Mouse (Mus musculus): ENCODE results near the gene Elp4.
A peak's percentile ranks its signal among the peaks of the same experiment; 100 is the strongest.

Elp4 gene

GRCm38 (mm10) chr2:105903896-105904756, at the start of gene Elp4, which contains the start of gene Immp1l:
Gene Elp4 (minus strand): TSS chr2:105904564.
Gene Immp1l (plus strand): TSS chr2:105904638.
- DNase-seq = peak; percentile 98

- DNase-seq = no peak
Measured at GRCm38 (mm10) chr2:105953862-105954261, 49.5 kb upstream of the Elp4 start.

- DNase-seq = no peak
Measured at GRCm38 (mm10) chr2:105951350-105951940, 47.1 kb upstream of the Elp4 start.

GRCm38 (mm10) chr2:105950131-105950530, 45.8 kb upstream of the Elp4 start:
- no peak for DNase-seq

GRCm38 (mm10) chr2:105917623-105918346, 13.4 kb upstream of the Elp4 start:
- DNase-seq = no peak

- DNase-seq = no peak
Measured at GRCm38 (mm10) chr2:105916671-105917070, 12.3 kb upstream of the Elp4 start.

- no peak for DNase-seq
Measured at GRCm38 (mm10) chr2:105913655-105914366, 9.4 kb upstream of the Elp4 start.

- no peak for DNase-seq
Measured at GRCm38 (mm10) chr2:105910611-105911010, 6.2 kb upstream of the Elp4 start.

- peak; percentile 29 for DNase-seq
Measured at GRCm38 (mm10) chr2:105908351-105908750, 4.0 kb upstream of the Elp4 start.

GRCm38 (mm10) chr2:105904757-105905146, 388 bp upstream of the Elp4 start:
- DNase-seq = no peak

GRCm38 (mm10) chr2:105890816-105891215, 13.5 kb downstream of the Elp4 start:
- no peak for DNase-seq

- DNase-seq = no peak
Measured at GRCm38 (mm10) chr2:105873403-105873802, 31.0 kb downstream of the Elp4 start.

- no peak for DNase-seq
Measured at GRCm38 (mm10) chr2:105854740-105855139, 49.6 kb downstream of the Elp4 start.

GRCm38 (mm10) chr2:105852971-105853370, 51.4 kb downstream of the Elp4 start:
- DNase-seq = no peak

GRCm38 (mm10) chr2:105851714-105852293, 52.6 kb downstream of the Elp4 start:
- DNase-seq = no peak

- DNase-seq = no peak
Measured at GRCm38 (mm10) chr2:105843151-105843550, 61.2 kb downstream of the Elp4 start.

GRCm38 (mm10) chr2:105817965-105818364, 86.4 kb downstream of the Elp4 start:
- no peak for DNase-seq

GRCm38 (mm10) chr2:105815170-105815569, 89.2 kb downstream of the Elp4 start:
- DNase-seq = no peak

GRCm38 (mm10) chr2:105813041-105813440, 91.3 kb downstream of the Elp4 start:
- no peak for DNase-seq

- no peak for DNase-seq
Measured at GRCm38 (mm10) chr2:105810286-105810685, 94.1 kb downstream of the Elp4 start.

- no peak for DNase-seq
Measured at GRCm38 (mm10) chr2:105806571-105806970, 97.8 kb downstream of the Elp4 start.

GRCm38 (mm10) chr2:105806047-105806446, 98.3 kb downstream of the Elp4 start:
- no peak for DNase-seq

GRCm38 (mm10) chr2:105805210-105805609, 99.2 kb downstream of the Elp4 start:
- DNase-seq = no peak
